Mouse (Mus musculus) embryo, embryonic 11 days (tissue): ENCODE measurements around the gene Bcl2a1b.

Experiments
- DNase-seq: peaks from one replicate; pipeline ENCODE4 v3.0.0-alpha.2; 2015

The Bcl2a1b gene

DNA sequence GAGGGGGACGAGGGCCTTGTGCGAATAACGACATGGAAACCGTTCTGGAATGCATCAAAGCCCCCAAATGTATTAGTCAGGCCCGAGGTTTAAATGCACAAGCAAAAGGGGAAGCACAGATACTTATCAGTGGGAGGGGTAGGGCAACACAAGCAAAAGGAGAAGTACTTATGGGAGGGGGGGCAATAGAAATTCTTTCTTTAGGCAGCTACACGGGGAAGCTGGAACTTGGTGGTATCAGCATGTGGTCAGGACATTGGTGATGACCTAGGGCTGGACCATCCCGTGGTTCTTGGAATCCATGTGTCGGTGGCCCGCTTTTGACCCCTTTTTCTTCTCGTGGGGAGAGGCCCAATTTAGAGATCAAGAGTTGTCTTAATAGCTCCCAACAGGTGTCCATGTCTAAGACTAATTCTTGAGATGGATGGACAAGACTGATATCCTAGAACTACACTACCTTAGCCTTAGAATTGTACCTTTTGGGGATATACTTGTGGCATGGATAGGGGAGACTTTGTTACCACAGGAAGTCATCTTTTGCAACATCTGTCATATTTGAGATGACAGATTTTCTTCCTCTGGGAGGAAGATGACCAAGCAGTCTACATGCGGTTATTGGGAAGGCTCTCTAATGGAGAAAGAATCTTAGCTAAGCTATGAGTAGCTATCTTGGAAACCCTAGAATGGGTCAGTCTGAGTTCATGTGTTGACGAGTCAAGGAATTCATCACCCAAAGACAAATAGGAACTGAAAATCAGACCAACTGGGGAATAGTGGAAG, 57.7 kb downstream of the Bcl2a1b start:
- DNase-seq, result no peak
